In genomic region chr12:20229441-20229840, GRCm38 (mm10) we compare ENCODE assay signal across 7 mouse cellular contexts.
DNase-seq lines count a peak whose midpoint lies in the region; ATAC-seq and TF ChIP-seq lines count a peak whose summit lies in the region.
"Not testable (repeated sequence)": the region's sequence is repeated elsewhere in the genome, so short reads cannot be mapped to it uniquely, and the experiment has no call there.

No protein-coding gene starts in this region.

- H3K36me3 ChIP-seq in forebrain, embryonic 11.5 days (ENCODE audit: control insufficient read depth, insufficient read depth, low read length); kidney, adult 2 months (ENCODE audit: control insufficient read depth, insufficient read depth, low read length); liver, postnatal 0 days (replicated peaks; ENCODE audit: insufficient read depth, low read length): not testable (repeated sequence)

- ATAC-seq in forebrain, embryonic 11.5 days (replicated peaks; ENCODE audit: low FRiP score); liver, postnatal 0 days: not testable (repeated sequence)

- not testable (repeated sequence) for H3K9ac ChIP-seq in forebrain, embryonic 11.5 days (ENCODE audit: low read length); liver, postnatal 0 days (replicated peaks)

- not testable (repeated sequence) for H3K27ac ChIP-seq in forebrain, embryonic 11.5 days (ENCODE audit: low read depth, low read length); kidney, adult 2 months (ENCODE audit: insufficient read depth, low read depth, low read length); liver, postnatal 0 days (ENCODE audit: low read depth)

- H3K4me2 ChIP-seq in forebrain, embryonic 11.5 days (ENCODE audit: low read depth, low read length, severe bottlenecking); liver, postnatal 0 days (ENCODE audit: low read depth, low read length): not testable (repeated sequence)

- peaks cover 71% of the 10 kb centered on the region for H3K9me3 ChIP-seq in forebrain, embryonic 11.5 days (ENCODE audit: control insufficient read depth, low read length)
- peaks cover 65% of the 10 kb centered on the region for H3K9me3 ChIP-seq in liver, postnatal 0 days (ENCODE audit: low read length)

- 74% methylated on average over 8 of the region's 8 CpGs for WGBS in forebrain, embryonic 11.5 days
- 69% methylated on average over 8 of the region's 8 CpGs for WGBS in kidney, adult 2 months
- 72% methylated on average over 8 of the region's 8 CpGs for WGBS in liver, postnatal 0 days (ENCODE audit: insufficient replicate concordance)

- TF ChIP-seq EP300 in liver, postnatal 0 days (IDR thresholded peaks at IDR 0.05; ENCODE audit: low read depth), result not testable (repeated sequence)

- peaks cover 10% of the 10 kb centered on the region for H3K27me3 ChIP-seq in forebrain, embryonic 11.5 days (ENCODE audit: control insufficient read depth, insufficient read depth, low read length)
- H3K27me3 ChIP-seq in kidney, adult 2 months (replicated peaks; ENCODE audit: control insufficient read depth, insufficient read depth, low read length); liver, postnatal 0 days (ENCODE audit: insufficient read depth, low read length): not testable (repeated sequence)

- not testable (repeated sequence) for H3K4me1 ChIP-seq in forebrain, embryonic 11.5 days (replicated peaks; ENCODE audit: control insufficient read depth, insufficient read depth, low read length); kidney, adult 2 months (ENCODE audit: control insufficient read depth, insufficient read depth, low read length); liver, postnatal 0 days (ENCODE audit: insufficient read depth)

- not testable (repeated sequence) for TF ChIP-seq POLR2A in kidney, adult 2 months (IDR thresholded peaks at IDR 0.05; ENCODE audit: low read depth, low read length)

- DNase-seq in CD4-positive helper T cell, adult 2 months (ENCODE audit: low read depth, low spot score), result peak; percentile 1
- peak; percentile 1 for DNase-seq in embryo, embryonic 10.5 days (ENCODE audit: low spot score)
- peak; percentile 45 for DNase-seq in forebrain, embryonic 11.5 days (ENCODE audit: low spot score)
- peak; percentile 0 for DNase-seq in kidney, adult 2 months
- DNase-seq in liver, postnatal 0 days, result peak; percentile 10
- DNase-seq in neural tube, embryonic 10.5 days (ENCODE audit: extremely low spot score, low spot score), result peak; percentile 14
- peak; percentile 1 for DNase-seq in thymus, postnatal 0 days (ENCODE audit: low spot score)

- TF ChIP-seq CTCF in kidney, adult 2 months (conservative IDR thresholded peaks at IDR 0.05; ENCODE audit: insufficient read depth, insufficient read length, low read depth, low read length); liver, postnatal 0 days (IDR thresholded peaks at IDR 0.05; ENCODE audit: low read depth): not testable (repeated sequence)

- H3K4me3 ChIP-seq in forebrain, embryonic 11.5 days (ENCODE audit: low read depth, low read length); kidney, adult 2 months (ENCODE audit: insufficient read depth, low read depth, low read length); liver, postnatal 0 days (ENCODE audit: low read depth, low read length): not testable (repeated sequence)
